Mouse (Mus musculus) small intestine, adult 2 months (tissue): ENCODE data around the gene Synj1. TPM values are rescaled to one million over a fixed set of nuclear protein-coding genes. Genes with fewer than 3 reads are reported as not detected.

Experiments used
- H3K27ac ChIP-seq: fragments of 200-500 bp; 2 replicates; pipeline ENCODE4 v1.5.1; 2012; ENCODE audit warnings: low read depth, low read length, control low read depth, inconsistent platforms; ENCODE audit not compliant: insufficient read depth
- H3K27me3 ChIP-seq: fragments of 200-500 bp; 2 replicates; pipeline ENCODE4 v1.6.1; 2012; ENCODE audit warnings: mild to moderate bottlenecking, moderate library complexity, low read length, inconsistent platforms; ENCODE audit not compliant: control insufficient read depth, insufficient read depth
- H3K36me3 ChIP-seq: fragments of 200-500 bp; 2 replicates; pipeline ENCODE4 v1.6.1; 2012; ENCODE audit warnings: mild to moderate bottlenecking, low read length, control low read depth, inconsistent platforms; ENCODE audit not compliant: control insufficient read depth, insufficient read depth
- H3K4me1 ChIP-seq: fragments of 200-500 bp; 2 replicates; pipeline ENCODE4 v1.6.1; 2012; ENCODE audit warnings: low read length, inconsistent platforms, mixed read lengths; ENCODE audit not compliant: control insufficient read depth, insufficient read depth, insufficient read length
- H3K4me3 ChIP-seq: fragments of 200-500 bp; 2 replicates; pipeline ENCODE4 v1.5.1; 2012; ENCODE audit warnings: low read depth, mild to moderate bottlenecking, control low read depth, inconsistent platforms, low read length, moderate library complexity
- CTCF ChIP-seq: fragments of 200-500 bp; IDR thresholded peaks from 2 replicates; pipeline ENCODE4 v1.5.1; 2012; ENCODE audit warnings: low read depth, mild to moderate bottlenecking, control low read depth, inconsistent platforms, low read length, moderate library complexity, mixed read lengths; ENCODE audit not compliant: insufficient replicate concordance, insufficient read length; ENCODE audit errors: extremely low read depth
- POLR2A ChIP-seq: fragments of 200-500 bp; IDR thresholded peaks from 2 replicates; pipeline ENCODE4 v1.6.1; 2012; ENCODE audit warnings: low read depth, mild to moderate bottlenecking, control low read depth, inconsistent platforms, low read length, moderate library complexity
- WGBS: fragments of 180-500 bp; shearing (Covaris S2); methylation state at CpG from one replicate; pipeline ENCODE4 v1.1.7; 2018; 5-methylcytosine and 5-hydroxymethylcytosine counted together
- polyA plus RNA-seq: library from polyadenylated mRNA; depleted of rRNA; stranded (reverse); fragments of >200 nt; gene quantifications from 2 replicates; pipeline ENCODE4 v1.2.3, GENCODE M21; 2012

The Synj1 gene
- polyA plus RNA-seq, 1 experiment = 28.4 TPM

- TF ChIP-seq POLR2A = no peak
- TF ChIP-seq CTCF = no peak
- H3K36me3 ChIP-seq = peaks cover 46% of the 10 kb centered on the region
- H3K4me1 ChIP-seq = no peaks in the 10 kb centered on the region
- H3K4me3 ChIP-seq = no peak overlapping the region
- no peak overlapping the region for H3K27ac ChIP-seq
- 89% methylated on average over 7 of the region's 7 CpGs for WGBS
- H3K27me3 ChIP-seq = no peaks in the 10 kb centered on the region
These were observed 69.9 kb downstream of the Synj1 start for GRCm38 (mm10) chr16:90941246-90941645.

GRCm38 (mm10) chr16:90934687-90935328, 76.3 kb downstream of the Synj1 start, which contains the start of gene Cfap298:
TSS of gene Cfap298 (minus strand) at chr16:90935114.
- H3K27ac ChIP-seq = peak within 1 kb of the TSS; percentile 30
- TF ChIP-seq POLR2A (peak; percentile 56), CTCF (no peak)
- no peaks in the 10 kb centered on the region for H3K27me3 ChIP-seq
- WGBS = under 1% methylated on average over 56 of the region's 56 CpGs
- peak within 1 kb of the TSS; percentile 77 for H3K4me3 ChIP-seq
- peaks cover 2% of the 10 kb centered on the region for H3K4me1 ChIP-seq
- H3K36me3 ChIP-seq = peaks cover 8% of the 10 kb centered on the region

- peaks cover 2% of the 10 kb centered on the region for H3K4me1 ChIP-seq
- H3K4me3 ChIP-seq = peak overlapping the region; percentile 77
- H3K27ac ChIP-seq = peak overlapping the region; percentile 30
- no peaks in the 10 kb centered on the region for H3K27me3 ChIP-seq
- peaks cover 8% of the 10 kb centered on the region for H3K36me3 ChIP-seq
- TF ChIP-seq CTCF (no peak), POLR2A (no peak)
- WGBS = under 1% methylated on average over 38 of the region's 38 CpGs
These were observed 76.9 kb downstream of the Synj1 start for GRCm38 (mm10) chr16:90934193-90934686.

- H3K4me3 ChIP-seq = peak overlapping the region; percentile 77
- 21% methylated on average over 13 of the region's 13 CpGs for WGBS
- H3K27ac ChIP-seq = peak overlapping the region; percentile 30
- peaks cover 7% of the 10 kb centered on the region for H3K36me3 ChIP-seq
- TF ChIP-seq POLR2A (no peak), CTCF (no peak)
- H3K27me3 ChIP-seq = no peaks in the 10 kb centered on the region
- peaks cover 2% of the 10 kb centered on the region for H3K4me1 ChIP-seq
These were observed 77.5 kb downstream of the Synj1 start for GRCm38 (mm10) chr16:90933534-90934176.

GRCm38 (mm10) chr16:90927446-90927845, 83.7 kb downstream of the Synj1 start:
- Histone ChIP-seq H3K36me3 (peaks cover 6% of the 10 kb centered on the region), H3K4me1 (no peaks in the 10 kb centered on the region), H3K27ac (no peak overlapping the region), H3K4me3 (no peak overlapping the region), H3K27me3 (no peaks in the 10 kb centered on the region)
- TF ChIP-seq POLR2A = no peak
- 91% methylated on average over 4 of the region's 4 CpGs for WGBS

GRCm38 (mm10) chr16:90925461-90925860, 85.6 kb downstream of the Synj1 start:
- no peaks in the 10 kb centered on the region for H3K27me3 ChIP-seq
- 30% methylated on average over 5 of the region's 5 CpGs for whole genome bisulfite sequencing
- TF ChIP-seq POLR2A = no peak
- peak; percentile 68; the same call in 1 of the 2 replicates for TF ChIP-seq CTCF
- no peaks in the 10 kb centered on the region for H3K4me1 ChIP-seq
- H3K36me3 ChIP-seq = peaks cover 6% of the 10 kb centered on the region
- H3K4me3 ChIP-seq = no peak overlapping the region
- H3K27ac ChIP-seq = no peak overlapping the region

GRCm38 (mm10) chr16:90924606-90925370, 86.3 kb downstream of the Synj1 start:
- Histone ChIP-seq H3K4me1 (no peaks in the 10 kb centered on the region), H3K27me3 (no peaks in the 10 kb centered on the region), H3K4me3 (no peak overlapping the region), H3K27ac (no peak overlapping the region), H3K36me3 (peaks cover 6% of the 10 kb centered on the region)
- TF ChIP-seq POLR2A (no peak), CTCF (no peak)
- 88% methylated on average over 13 of the region's 13 CpGs for WGBS
